Mouse (Mus musculus): ENCODE results near the gene Tekt1.

Tekt1 gene

GRCm38 (mm10) chr11:72342549-72343237, 19.5 kb downstream of the Tekt1 start:
- DNase-seq (ENCODE audit: low spot score in 2 of 2) = peak in 1 of 2 experiments; percentile 62

GRCm38 (mm10) chr11:72339716-72340115, 22.5 kb downstream of the Tekt1 start:
- no peak for DNase-seq (ENCODE audit: low spot score in 2 of 2)

GRCm38 (mm10) chr11:72338437-72338871, 23.8 kb downstream of the Tekt1 start:
- DNase-seq (ENCODE audit: low spot score in 2 of 2) = peak in 1 of 2 experiments; percentile 32

DNA sequence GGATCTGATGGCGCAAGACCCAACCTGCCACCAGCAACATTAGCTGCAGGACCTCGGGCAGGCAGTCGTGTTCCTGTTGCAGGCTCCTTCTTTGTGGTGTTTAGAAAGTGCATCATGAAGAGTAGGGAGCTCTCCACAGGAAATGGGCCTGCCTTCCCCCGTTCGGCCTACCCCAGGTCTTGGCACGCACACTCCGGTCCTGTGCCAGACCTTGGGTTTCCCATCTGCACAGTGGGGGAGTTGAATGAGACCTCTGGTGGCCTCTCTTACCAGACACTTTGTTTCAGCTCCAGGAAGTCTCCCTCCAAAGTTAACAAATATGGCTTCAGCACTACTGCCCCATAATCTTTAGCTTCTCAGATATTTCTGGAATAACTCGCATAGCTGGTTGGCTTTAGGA, 25.5 kb downstream of the Tekt1 start:
- DNase-seq (ENCODE audit: low spot score in 2 of 2) = no peak

- DNase-seq (ENCODE audit: low spot score in 2 of 2) = no peak
Observed at GRCm38 (mm10) chr11:72334653-72335052, 27.6 kb downstream of the Tekt1 start.

DNA sequence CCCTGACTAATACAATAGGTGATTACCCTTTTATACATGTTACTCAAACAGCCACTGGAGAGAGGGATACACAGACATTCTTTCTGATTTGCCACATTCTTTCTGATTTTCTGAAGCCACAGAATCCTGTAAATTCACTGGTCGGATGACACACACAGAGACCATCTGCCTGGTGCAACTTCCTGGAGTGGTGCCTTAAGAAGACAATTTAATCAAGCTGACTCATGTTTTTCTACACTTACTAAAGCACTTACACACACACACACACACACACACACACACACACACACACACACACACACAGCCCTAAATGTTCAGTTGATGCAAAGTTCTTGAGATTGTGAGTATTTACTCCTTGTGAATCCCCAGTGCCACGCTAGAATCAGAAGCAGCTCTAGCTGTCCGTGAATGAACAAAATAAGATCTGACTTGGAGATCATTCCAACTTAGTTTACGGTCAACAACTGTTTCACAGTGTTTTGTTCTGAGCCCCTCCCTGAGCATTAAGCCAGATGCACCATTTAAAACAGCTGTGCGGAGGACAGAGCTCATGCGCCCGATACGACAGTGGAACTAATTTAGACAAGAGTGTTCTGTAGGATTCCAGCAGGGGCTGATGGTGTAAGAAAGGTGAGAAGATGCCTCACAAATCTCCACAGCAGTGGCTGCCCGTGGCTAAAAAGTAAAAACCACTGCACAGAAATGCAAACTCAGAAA, 29.1 kb downstream of the Tekt1 start:
- no peak for DNase-seq (ENCODE audit: low spot score in 2 of 2)

- no peak for DNase-seq (ENCODE audit: low spot score in 2 of 2)
Observed at GRCm38 (mm10) chr11:72325701-72326100, 36.5 kb downstream of the Tekt1 start.

DNA sequence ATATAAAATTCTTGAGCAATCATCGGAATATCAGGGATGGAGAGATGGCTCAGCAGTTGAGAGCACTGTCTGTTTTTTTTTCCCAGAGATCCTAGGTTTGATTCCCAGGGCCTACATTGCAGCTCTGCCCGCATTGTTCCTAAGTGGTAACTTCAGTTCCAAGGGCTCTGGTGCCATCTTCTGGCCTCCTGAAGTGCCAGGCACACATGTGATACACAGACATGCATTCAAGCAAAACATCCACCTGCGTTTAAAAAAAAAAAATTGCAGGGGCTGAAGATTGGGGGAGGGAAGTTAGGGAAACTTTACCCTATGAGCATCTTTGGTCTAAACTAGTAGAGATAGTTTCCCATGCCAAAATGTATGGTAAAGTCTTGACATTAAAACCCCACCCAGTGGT, 37.8 kb downstream of the Tekt1 start:
- DNase-seq (ENCODE audit: low spot score in 2 of 2) = no peak

GRCm38 (mm10) chr11:72318026-72318425, 44.2 kb downstream of the Tekt1 start:
- no peak for DNase-seq (ENCODE audit: low spot score in 2 of 2)

DNA sequence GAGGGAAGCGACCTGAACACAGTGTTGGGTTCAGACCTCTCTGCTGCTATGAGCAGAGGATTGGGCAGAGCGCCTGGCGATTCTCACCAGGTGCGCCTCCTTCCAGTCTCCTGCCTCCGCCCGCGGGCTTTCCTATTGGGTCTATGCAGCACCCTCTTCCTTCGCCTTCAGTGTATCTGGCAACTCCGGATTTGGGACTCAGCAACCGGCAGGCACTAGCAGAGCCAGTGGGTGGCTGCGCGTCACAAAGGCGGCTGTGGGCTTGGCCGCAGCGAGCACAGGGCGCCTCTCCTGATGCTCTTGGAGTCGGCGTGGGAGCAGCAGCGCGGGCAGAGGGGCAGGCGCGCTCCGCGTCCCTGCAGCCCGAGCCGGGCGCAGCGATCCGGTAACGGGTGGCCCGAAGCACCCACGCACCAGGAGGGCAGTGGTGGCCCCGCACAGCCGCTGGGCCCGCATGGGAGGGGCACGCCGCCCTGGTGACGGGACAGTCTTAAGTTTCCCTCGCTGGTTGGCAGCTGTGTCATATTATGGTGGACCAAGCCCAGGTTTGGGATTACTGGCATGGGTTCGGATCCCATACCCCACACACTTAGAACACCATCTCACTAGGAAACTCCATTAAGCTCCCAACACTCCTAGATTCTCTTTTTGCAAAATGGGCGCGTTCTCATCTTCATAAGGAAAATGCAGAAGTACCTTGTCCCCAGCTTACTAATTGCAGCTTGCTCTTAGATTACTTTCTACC, 47.9 kb downstream of the Tekt1 start, which contains the start of gene Fbxo39:
Fbxo39 (plus strand) TSS at position 294 of the 745 bp plus-strand sequence.
- DNase-seq (ENCODE audit: low spot score in 2 of 2) = no peak

DNA sequence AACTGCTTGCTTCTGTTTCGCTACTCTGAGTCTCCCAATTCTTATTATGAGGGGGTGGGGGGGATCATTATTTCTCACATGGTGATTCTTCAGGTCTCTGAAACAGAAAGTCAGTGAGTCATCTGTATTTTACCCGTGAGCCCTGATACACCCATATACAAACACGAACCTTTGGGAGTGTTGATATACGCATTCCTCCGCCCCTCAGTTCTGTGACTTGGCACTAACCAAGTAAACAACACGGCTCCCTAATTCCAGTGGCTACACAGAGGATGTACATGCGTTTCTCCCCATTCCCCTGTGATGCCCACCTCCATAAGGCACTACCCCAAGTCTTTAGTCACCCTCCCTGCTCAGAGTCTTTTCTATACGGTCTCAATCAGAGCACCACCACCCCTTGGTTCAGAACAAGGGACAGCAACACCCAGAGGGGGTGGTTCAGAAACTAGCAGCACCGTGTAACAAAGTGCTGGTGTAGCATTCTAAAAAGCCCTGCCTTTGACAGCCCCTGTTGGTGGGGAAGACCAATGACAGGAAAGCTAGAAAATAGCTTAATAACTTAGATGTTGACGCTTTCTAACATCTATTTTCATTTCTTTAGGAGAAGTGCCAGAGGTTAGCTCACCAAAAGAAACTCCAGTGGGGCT, 50.8 kb downstream of the Tekt1 start:
- no peak for DNase-seq (ENCODE audit: low spot score in 2 of 2)

GRCm38 (mm10) chr11:72310491-72310890, 51.8 kb downstream of the Tekt1 start:
- no peak for DNase-seq (ENCODE audit: low spot score in 2 of 2)

DNA sequence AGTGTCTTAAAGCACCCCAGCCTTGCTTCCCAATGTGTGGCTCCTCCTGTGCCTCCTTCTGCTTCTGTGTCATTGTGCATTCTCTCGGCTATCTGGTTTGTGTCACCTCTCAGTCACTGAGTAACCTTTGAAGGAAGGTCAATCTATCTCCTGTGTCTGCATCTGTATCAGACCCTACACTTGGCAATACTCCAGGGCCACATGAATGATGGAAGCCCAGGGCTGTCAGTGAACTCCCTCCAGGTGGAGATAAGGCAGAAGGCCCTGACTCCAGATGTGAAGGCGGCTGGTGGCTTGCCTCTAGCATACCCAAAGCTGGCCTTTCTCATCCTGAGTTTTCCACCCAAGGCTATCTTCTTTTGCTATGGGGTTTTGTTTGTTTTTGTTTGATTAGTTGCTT, 53.3 kb downstream of the Tekt1 start:
- DNase-seq (ENCODE audit: low spot score in 2 of 2) = no peak

GRCm38 (mm10) chr11:72307461-72307860, 54.8 kb downstream of the Tekt1 start:
- DNase-seq (ENCODE audit: low spot score in 2 of 2) = no peak

- peak in 1 of 2 experiments; percentile 32 for DNase-seq (ENCODE audit: low spot score in 2 of 2)
Observed at GRCm38 (mm10) chr11:72302230-72302629, 60.0 kb downstream of the Tekt1 start.

DNA sequence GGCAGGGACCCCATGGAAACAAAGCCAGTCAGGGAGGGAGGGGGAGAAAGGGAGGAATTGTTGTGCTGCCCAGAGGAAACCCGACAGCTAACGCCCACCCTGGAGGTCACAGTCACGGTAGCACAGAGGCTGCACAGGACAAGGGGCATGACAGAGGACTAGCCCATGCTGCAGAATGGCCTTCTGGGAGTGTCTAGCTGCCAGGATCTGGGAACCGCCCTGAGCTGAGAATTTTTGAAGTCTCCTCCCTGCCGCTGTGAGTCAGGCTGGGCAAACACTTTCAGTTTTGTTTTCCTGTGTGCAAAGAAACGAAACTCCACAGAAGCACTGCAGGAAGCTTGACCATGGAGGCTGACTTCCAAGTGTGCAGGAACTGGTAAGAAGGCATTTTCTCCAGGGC, 60.9 kb downstream of the Tekt1 start, which contains the start of gene Xaf1:
Xaf1 (plus strand) TSS at position 296 of the 400 bp plus-strand sequence.
- no peak for DNase-seq (ENCODE audit: low spot score in 2 of 2)

Data from cerebellum, postnatal 4 days (tissue).